Mouse (Mus musculus): ENCODE results near the gene Cdc34.

Cdc34 gene

GRCm38 (mm10) chr10:79681591-79682245 lies at the start of gene Cdc34:
Gene Cdc34, plus strand, starts transcription at chr10:79682195.
- DNase-seq, result peak; percentile 99

- no peak for DNase-seq
Observed at GRCm38 (mm10) chr10:79633006-79633777, 48.8 kb upstream of the Cdc34 start.

DNA sequence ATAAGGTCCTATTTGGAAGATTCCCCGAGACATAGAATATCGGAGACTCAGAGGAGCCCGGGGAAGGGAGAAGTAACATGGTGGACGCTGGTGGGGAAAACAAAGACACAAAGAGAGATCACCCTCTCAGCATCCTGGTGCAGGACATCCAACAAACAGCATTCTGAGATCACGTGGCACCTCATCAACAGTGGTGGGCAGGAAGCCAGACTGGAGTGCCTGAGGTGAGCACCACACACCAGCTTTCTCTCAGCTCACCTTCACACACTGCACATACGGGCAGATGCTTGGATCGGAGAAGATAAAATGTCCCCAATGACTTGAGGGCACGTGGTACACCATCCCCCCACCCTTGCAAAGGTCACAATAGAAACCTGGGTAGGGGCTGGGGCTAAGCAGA lies 45.7 kb upstream of the Cdc34 start:
- DNase-seq, result no peak

- DNase-seq, result no peak
Observed at GRCm38 (mm10) chr10:79637128-79638110, 44.6 kb upstream of the Cdc34 start, which contains the start of gene Shc2. Gene Shc2, minus strand, starts transcription at chr10:79637918.

GRCm38 (mm10) chr10:79638486-79639204 lies 43.4 kb upstream of the Cdc34 start:
- no peak for DNase-seq

GRCm38 (mm10) chr10:79645711-79646110 lies 36.3 kb upstream of the Cdc34 start, which contains the start of gene Odf3l2:
Gene Odf3l2, minus strand, starts transcription at chr10:79645738.
- no peak for DNase-seq

DNA sequence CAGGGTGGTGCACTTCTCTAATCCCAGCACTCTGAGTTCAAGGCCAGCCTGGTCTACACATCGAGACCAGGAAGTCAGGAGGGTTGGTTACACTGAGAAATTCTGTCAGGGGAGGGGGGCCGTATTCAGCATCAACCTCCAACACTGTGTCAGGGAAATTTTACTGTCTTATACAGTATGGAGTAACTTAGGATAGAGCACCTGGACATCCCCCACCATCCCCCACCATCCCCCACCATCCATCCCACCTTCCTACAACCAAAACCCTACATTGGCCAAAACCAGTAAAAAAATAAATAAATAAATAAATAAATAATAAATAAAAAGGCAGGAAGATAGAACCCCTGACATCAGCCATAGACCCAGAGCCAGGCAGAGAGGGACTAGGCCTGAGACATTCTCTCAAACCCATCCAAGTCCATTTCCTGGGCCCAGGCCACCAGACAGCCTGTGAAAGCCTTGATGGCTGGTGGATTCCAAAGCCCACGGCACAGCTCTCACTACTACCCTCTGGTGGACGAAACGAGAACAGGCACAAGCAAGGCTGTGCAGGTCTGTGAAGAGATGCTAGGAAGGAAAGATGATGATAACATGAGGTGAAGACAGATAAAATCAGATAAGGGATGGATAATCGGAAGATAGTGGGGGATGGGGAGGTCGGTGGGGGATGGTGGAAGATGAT lies 32.8 kb upstream of the Cdc34 start:
- DNase-seq, result peak; percentile 73

GRCm38 (mm10) chr10:79652789-79653188 lies 29.2 kb upstream of the Cdc34 start:
- DNase-seq, result no peak

- no peak for DNase-seq
Observed at GRCm38 (mm10) chr10:79654946-79655395, 27.0 kb upstream of the Cdc34 start.

DNA sequence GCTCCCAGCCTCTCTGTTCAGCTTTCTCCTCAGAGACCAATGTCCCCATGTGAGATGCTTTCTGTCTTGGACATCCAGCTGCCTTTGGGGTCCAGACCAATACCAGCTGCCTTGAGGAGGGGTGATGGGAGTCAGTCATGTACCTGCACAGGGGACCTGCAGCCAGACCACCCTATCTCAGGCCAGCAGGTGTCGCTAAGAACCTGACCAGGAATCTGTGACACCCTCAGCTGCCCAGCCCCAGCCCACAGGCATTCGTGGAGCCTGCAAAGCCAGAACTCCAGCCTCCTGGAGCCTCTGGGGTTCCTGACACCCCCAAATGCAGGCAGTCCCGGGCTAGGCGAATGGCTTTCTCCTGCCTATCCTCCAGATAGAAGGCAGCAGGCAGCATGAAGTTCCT lies 23.2 kb upstream of the Cdc34 start:
- DNase-seq, result no peak

DNA sequence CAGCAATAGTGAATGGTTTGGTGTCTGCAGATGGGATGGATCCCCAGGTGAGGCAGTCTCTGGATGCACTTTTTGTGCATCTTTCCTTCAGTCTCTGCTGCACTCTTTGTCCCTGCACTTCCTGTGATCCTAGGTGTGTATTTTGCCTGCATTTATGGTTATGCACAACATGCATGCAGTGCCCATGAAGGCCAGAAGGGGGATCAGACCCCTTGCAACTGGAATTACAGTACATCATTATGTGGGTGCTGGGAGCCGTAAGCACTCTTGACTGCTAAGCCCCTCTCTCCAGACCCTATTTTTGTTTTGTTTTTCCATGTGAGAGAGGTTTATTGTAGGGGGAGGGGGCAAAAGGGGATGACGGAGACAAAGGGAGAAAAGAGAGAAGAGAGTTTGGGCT lies 21.7 kb upstream of the Cdc34 start:
- DNase-seq, result no peak

DNA sequence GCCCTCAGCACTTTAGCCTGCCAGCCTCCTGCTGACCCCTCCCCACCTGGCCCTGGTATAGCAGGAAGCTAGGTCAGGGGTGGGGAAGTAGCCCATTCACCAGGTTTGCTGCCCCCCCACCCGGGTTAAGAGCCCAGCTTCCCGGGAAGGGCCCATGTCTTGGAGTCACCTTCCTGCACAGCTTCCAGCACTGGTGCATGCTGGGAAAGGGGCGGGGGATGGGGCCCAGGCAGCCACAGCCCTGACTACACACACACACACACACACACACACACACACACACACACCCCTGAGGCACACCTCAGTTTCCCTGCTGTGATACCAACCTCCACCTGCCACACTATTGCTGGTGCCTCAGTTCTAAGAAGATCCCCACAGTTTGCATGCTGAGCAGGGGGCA lies 20.1 kb upstream of the Cdc34 start:
- no peak for DNase-seq

DNA sequence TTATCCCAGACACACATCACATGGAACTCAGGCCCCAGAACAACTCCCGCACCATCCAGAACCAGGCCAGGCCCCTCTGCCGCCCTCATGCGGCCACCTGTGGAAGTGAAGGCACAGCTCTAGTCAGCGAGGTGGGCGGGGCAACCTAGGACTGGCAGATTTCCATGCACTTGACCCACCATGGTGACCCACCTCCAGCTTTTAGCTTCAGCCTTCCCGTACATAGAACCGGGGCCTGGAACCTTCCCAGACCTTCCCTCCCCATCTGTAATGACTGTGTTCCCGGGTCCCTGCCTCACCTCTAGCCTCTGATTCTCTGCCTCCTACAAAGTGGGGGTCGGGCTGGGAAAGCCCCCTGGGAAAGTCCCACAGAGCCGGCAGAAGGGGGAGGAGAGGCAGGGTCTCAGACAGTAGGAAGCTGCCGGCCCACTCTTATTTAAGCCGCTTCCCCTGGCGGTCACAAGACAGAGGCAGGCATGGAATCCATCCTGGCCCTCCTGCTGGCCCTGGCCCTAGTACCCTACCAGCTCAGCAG lies 17.8 kb upstream of the Cdc34 start, which contains the start of gene Madcam1:
Gene Madcam1, plus strand, starts transcription at position 429 of the 535 bp plus-strand sequence.
- DNase-seq, result peak; percentile 76

- DNase-seq, result no peak
Observed at GRCm38 (mm10) chr10:79665051-79665450, 16.9 kb upstream of the Cdc34 start.

GRCm38 (mm10) chr10:79666493-79666892 lies 15.5 kb upstream of the Cdc34 start:
- no peak for DNase-seq

GRCm38 (mm10) chr10:79668076-79668475 lies 13.9 kb upstream of the Cdc34 start:
- no peak for DNase-seq

DNA sequence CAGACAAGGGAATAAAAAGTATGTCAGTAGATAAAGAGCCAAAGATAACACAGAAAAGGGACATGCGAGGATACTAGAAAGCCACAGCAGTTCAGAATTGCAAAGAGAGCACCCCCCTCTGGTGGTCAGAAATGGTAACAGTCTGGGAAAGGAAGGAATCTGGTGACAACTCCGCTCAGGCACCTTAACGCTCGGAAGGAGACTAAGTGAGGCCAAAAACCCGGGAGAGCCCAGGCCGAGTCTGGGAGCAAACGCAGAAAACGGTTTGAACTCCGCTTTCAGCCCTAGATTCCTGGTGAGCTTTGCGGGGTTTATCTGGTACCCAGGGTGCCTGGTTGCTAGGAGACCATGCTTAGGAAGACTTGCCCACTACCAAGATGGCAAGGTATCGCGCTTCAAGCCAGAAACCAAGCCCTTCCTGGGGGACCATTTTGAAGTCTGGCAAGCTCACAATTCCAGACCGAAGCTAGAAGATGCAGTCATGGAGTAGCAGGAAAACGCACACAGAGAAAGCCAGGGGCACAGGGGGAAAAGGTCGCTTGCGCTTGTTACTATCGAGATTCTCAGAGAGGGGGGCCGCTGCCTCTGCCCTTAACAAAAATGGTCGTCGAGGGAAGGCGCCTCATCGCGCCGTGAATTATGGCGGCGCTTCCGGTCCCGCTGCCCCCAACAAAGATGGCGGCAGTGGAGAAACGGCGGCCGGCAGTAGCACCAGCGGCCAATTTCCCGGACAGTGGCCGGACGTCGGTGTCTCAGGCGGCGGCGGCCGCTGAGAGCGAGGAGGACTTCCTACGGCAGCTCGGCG lies 13.0 kb upstream of the Cdc34 start, which contains the start of gene Tpgs1:
Gene Tpgs1, plus strand, starts transcription at position 599 of the 805 bp plus-strand sequence.
- DNase-seq, result peak; percentile 96

DNA sequence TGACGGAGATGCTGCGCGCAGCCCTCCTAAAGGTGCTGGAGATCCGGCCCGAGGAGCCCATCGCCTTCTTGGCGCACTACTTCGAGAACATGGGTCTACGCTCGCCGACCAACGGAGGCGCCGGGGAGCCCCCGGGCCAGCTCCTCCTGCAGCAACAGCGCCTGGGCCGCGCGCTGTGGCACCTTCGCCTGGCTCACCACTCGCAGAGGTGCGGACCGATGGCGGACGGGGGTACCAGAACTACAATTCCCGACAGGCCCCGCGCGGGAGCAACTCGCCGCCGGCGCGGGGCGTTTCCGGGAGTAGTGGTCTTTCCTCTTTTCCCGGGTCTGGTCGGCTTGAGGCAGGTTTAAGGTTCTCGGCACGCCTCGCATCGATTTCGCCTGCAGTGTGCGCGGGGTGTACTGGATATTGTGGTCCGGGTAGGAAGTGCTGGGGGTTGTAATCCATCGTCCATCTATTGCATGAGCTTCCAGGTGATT lies 12.4 kb upstream of the Cdc34 start:
- DNase-seq, result peak; percentile 80

GRCm38 (mm10) chr10:79670071-79670888 lies 11.7 kb upstream of the Cdc34 start:
- no peak for DNase-seq
